Mouse (Mus musculus) kidney, postnatal 36 days (tissue): ENCODE measurements at regions not wholly inside any gene's neighbourhood (a gene's known extent, or its start where the extent isn't known, plus 50 kb on each side); places are given as distances from the start of the nearest gene placed in this dataset.
"Not testable (repeated sequence)": the region's sequence is repeated elsewhere in the genome, so short reads cannot be mapped to it uniquely, and the experiment has no call there.

Source experiments
- DNase-seq, 2 experiments: peaks; one replicate each; pipeline ENCODE4 v3.0.0; 2021 to 2022; ENCODE audit warnings: mixed read lengths in 2 of 2

DNA sequence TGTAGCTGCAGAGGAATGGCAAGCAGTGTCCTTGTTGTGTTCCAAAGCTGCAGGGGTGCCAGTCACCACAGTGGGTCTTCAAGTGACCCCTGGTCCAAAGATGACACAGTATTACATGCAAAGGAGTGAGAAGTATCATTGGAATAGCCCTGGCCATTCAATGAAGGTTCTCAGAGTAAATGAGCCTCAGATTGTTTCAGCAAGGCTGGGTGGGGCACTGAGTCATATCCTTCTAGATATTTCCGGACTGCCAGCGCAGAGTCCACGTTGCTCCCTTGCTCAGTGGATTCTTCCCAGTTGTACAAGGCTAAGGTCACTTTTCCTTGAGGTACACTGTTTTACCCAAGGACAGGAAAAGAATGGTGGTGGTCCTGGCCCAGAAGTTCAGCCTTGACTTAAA lies 319.2 kb upstream of the Irx1 start:
- DNase-seq = no peak

DNA sequence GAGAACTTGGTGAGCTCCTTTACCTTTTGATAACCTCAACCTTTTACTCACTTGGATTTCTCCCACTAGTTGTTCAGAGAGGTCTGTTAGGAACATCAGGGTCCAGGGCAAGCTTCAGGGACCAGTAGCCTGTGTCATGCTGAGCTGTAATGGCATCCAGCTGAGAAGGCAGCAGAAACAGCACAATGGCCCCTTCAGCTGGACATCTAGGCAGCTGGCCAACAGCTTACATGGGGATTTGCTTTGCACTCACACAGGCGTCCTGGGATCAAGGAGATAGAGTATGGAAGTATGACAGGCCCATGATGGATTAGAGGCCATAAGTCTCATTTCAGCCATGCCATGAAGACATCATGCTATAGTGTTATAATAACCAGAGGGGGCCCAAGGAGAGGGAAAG lies 320.2 kb upstream of the Irx1 start:
- no peak for DNase-seq

DNA sequence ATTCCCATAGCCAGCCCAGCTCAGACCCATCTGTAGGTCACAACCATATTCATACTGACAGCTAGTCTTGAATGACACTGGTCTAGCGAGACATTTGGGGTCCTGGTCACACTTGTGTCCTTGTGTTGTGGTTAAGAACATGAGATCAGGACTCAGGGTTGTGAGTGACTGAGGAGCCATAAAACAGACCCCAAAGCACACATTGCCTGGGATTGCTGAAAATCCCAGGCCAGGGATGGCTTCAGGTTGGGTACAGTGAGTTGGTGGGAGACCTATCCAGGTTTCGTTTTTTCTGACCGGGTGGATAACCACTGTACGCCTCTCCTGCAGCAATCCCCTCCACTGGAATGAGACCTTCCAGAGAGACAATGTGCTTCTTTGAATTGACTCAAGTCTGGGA lies 322.8 kb upstream of the Irx1 start:
- no peak for DNase-seq

DNA sequence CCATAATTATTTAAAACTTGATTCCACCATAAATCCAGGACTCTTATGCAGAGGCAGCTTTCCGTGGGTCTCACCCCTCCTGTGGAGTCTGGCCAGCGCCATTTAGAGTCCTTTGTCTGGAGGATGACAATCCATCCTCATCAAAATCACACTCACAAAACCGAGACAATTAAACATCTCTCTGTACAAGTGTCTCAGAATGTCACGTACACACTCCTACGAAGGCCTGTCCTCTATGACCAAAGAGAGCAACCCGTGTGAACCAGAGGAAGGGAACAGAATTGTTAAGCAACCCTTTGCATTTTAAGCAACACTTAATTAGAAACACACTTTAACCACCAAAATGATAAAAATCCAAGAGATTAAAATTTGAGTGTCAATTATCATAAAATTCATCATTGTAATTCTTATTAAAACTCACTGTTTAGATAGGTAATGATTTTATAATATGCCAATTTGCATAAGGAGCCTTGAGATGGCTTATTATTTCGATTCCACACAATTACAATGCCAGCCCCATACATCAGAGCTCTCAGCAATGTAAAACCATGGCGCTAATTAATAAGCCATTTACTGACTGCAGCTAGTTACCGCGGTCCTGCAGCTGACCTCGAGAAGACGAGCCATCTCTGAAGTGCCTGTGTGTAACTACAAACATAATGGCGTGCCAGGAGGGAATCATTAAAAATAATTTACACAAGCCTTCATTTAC lies 325.0 kb upstream of the Irx1 start:
- no peak for DNase-seq

GRCm38 (mm10) chr13:72289093-72289501 lies 325.6 kb upstream of the Irx1 start:
- no peak for DNase-seq

- DNase-seq = peak; percentile 17 to 61
Observed at GRCm38 (mm10) chr13:72292361-72292760, 328.8 kb upstream of the Irx1 start.

- no peak for DNase-seq
Observed at GRCm38 (mm10) chr13:72293059-72293694, 329.7 kb upstream of the Irx1 start.

GRCm38 (mm10) chr13:72298264-72298870 lies 330.3 kb upstream of the Irx2 start:
- DNase-seq = no peak

GRCm38 (mm10) chr13:72299660-72300059 lies 329.0 kb upstream of the Irx2 start:
- no peak for DNase-seq

GRCm38 (mm10) chr13:72301114-72301513 lies 327.5 kb upstream of the Irx2 start:
- peak in 1 of 2 experiments; percentile 32 for DNase-seq

DNA sequence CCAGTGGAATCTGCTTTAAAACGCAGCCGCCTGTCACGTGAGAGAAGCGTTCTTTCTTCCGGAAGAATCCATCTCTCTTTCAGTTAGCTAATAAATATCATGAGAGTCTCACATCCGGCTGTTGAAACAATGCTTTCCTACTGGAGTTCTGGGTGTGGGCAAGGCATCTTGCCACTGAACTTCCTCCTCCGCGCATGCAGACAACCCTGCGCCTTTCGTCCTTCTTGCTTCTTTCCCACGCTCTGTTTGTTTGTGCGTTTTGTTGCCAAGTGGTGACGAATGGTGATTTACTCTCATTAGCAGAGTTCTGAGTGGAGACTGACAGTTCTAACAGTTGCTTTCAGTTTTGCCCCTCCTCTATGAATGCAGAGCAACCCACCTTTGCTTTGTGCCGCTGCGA lies 326.8 kb upstream of the Irx2 start:
- DNase-seq = peak in 1 of 2 experiments; percentile 5

GRCm38 (mm10) chr13:72302436-72303125 lies 326.0 kb upstream of the Irx2 start:
- DNase-seq = no peak

DNA sequence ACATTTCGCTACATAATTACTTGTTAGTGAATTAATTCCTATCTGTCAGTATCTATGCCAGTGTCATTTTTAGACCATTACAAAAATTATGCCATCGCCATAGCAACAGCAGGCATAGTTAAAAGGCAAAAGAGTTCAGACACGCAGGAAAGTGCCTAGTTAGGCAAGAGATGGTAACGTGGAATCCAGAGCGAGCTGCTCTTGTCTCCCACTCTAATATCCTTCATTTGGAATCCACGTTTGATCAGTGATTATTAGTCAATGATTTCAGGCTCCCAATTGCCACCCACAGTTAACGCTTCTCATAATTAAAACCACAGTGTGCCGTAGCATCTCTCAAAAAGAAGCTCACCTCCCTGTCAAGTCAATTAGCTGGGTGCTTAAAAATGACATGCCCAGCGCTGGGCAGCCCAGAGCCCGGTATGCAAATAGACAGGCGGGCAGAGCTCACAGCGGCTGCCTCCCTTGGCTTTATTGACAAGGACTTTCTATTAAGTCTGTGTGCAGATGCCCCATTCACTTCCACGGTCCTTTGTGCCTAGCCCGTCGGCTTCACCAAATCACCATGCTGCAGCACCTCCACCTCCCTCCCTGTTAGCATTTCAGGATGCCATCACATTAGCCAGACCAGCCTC lies 325.4 kb upstream of the Irx2 start:
- no peak for DNase-seq

GRCm38 (mm10) chr13:72324041-72324690 lies 304.5 kb upstream of the Irx2 start:
- no peak for DNase-seq

GRCm38 (mm10) chr13:72326201-72326600 lies 302.4 kb upstream of the Irx2 start:
- DNase-seq = not testable (repeated sequence)

DNA sequence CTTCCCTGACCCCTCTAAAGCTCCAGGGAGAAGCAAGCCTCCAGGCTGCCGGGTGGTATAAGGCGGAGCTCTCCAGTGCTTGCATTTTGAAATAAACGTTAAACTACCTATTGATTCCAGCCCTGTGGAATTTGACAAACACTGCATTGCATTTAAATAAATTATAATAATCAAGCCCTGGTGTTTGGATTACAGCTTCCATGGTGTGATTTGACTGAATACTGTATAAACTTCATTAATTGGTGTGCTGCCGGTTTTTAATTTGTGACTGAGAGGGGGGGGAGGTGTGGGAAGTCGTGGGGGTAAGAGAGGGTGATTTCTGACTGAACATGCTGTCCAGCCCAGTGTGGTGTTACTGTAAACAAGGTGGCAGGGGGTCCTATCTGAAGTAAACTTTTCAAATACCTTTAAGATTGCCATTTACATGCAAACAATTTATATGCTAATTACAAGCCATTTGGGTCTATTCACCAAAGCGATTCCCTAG lies 282.9 kb upstream of the Irx2 start:
- DNase-seq = no peak

DNA sequence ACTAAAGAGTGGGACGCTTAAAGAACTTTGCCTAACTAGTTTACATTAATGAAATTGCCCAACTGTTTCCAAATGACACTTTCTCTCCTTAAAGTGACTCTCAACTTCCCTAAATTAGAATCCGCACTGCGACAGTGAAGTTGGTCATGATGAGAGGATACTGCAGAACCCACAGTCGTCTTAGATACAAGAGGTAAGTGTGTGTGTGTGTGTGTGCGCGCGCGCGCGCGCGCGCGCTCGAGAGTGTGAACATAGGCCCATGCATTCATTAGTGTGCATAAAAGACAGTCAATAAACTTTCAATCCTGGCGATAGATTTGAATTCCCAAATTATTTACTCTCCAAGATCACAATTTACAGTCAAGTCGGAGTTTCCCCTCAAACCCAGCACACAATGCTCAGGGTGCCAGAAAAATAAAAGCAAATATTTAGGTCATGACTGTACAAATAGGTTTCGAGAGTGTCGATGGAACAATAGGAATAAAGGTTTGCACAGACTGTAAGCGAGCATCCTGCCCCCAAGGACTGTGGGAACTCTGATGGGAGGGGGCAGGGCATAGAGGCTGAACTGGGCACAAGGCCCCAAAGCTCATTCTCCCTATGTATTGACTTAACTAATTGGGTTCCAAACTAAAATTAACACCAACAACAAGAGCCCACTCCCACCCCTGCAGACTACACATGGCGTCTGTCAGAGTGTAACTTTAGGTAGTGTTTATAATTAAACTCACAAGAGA lies 282.2 kb upstream of the Irx2 start:
- DNase-seq = no peak

DNA sequence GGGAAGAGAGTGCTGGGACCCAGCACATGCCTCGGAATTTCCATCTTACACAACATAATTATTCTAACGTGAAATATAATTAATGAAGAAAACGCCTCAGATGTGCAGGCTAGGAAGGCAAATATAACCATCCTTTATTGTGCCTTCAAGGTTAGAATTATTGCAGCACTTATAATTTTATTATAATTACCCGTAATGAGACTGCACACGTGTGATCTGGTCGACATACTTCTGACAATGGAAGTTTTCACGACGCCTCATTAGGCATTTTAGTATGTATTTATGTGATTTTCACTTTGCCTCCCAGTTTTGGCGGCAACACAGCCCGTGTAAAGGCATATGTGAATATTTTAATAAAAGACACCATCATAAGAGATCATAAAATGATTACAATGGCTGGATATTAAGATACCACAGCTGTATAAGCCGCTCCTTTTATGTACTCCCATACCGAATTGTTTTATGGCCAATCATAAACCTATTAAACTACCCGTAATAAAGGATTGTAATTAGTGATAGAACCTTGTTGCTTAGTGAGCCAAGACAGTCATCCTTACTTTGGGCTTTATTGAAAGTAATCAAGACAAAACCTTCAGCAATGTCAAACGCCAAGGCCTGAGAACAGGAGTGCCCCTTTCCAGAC lies 281.6 kb upstream of the Irx2 start:
- DNase-seq = no peak

GRCm38 (mm10) chr13:72352641-72353181 lies 275.9 kb upstream of the Irx2 start:
- DNase-seq = peak; percentile 52 to 62

- DNase-seq = no peak
Observed at GRCm38 (mm10) chr13:72355297-72355696, 273.3 kb upstream of the Irx2 start.

GRCm38 (mm10) chr13:72355821-72356220 lies 272.8 kb upstream of the Irx2 start:
- peak; percentile 45 to 50 for DNase-seq
